Mouse (Mus musculus) E14TG2a.4 (cell line): ENCODE data around the gene Marcks.

Source experiments
- CTCF ChIP-seq: conservative IDR thresholded peaks from 2 replicates; pipeline ENCODE4 v1.5.1; 2014; ENCODE audit warnings: low read length
- POU5F1 ChIP-seq: IDR thresholded peaks from 2 replicates; pipeline ENCODE4 v1.6.1; 2014; ENCODE audit warnings: low read length, borderline replicate concordance

- TF ChIP-seq CTCF (no peak), POU5F1 (no peak)
Observed at GRCm38 (mm10) chr10:37112812-37113211, 25.9 kb downstream of the Marcks start.
